Mouse (Mus musculus): ENCODE results near the gene 9030612E09Rik. TPM values are rescaled to one million over a fixed set of nuclear protein-coding genes. Genes with fewer than 3 reads are reported as not detected.

9030612E09Rik gene
- polyA plus RNA-seq, 1 experiment: 0.20 TPM

DNA sequence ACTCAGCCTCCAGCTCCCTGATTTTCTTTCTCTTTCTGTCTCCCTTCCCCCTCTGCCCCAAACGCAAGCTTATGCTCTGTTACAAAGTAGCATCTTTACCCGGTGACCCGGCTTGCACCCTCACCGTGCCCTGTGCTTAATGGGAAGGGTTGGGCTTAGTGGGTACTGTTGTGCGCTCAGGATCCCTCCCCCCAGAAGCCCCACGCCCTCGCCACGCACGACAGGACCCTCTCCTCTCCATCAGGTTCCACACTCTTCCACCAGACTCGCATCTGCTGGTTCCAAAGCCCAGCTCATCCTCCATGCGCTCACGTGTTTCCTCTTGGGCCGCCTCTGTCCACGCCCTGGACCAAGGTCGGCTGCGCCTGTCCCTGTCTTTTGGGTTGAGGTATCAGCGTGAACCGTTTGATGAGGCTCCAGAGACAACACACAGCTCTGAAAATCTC is 675 bp downstream of the 9030612E09Rik start:
- H3K4me3 ChIP-seq (ENCODE audit: control insufficient read depth, insufficient read depth, low read length): peak overlapping the region; percentile 35; the same call in 1 of the 2 replicates
- H3K27me3 ChIP-seq (ENCODE audit: control insufficient read depth, insufficient read depth, low read length): peaks cover 28% of the 10 kb centered on the region
- H3K4me1 ChIP-seq (replicated peaks; ENCODE audit: control insufficient read depth, insufficient read depth, low read length): peaks cover 4% of the 10 kb centered on the region
- no peak overlapping the region for H3K27ac ChIP-seq (ENCODE audit: control insufficient read depth, insufficient read depth, low read length)
- no peaks in the 10 kb centered on the region for H3K36me3 ChIP-seq (ENCODE audit: control insufficient read depth, insufficient read depth, low read length)
- DNase-seq: no peak
- 4% methylated on average over 18 of the region's 18 CpGs for WGBS
- TF ChIP-seq CTCF (IDR thresholded peaks at IDR 0.05; ENCODE audit: borderline replicate concordance, control insufficient read depth, extremely low read depth, insufficient read depth, low read length, poor library complexity): no peak
- TF ChIP-seq POLR2A (IDR thresholded peaks at IDR 0.05; ENCODE audit: control insufficient read depth, extremely low read depth, insufficient read depth, low read length, poor library complexity): no peak

DNA sequence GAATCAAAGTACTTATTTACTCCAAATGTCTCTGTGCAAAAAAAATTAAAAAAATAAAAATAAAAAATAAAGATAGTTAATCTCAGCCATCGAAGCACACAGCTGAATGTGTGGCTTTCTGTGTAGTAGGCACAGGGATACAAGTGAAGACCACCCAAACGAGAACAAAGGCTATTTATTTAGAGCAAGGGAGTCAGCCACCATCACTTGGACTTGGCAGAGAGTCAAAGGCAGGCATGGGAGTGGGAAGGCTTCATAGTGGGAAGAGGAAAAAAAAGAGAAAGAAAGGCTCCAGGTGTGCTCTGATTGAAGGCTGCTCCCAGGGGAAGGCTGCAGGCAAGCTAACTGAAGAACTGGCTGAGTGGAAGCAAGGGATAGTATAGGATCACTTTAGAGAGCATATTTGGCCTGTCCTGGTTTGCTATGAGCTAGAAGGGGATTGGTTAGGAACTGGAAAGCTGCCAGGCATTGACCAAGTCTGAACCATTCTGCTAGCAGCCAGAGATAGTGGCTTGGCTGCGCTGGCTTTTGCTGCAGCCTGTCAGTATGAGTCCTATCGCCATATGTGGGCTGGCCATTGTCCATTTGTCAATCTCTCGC is 5.9 kb downstream of the 9030612E09Rik start:
- TF ChIP-seq POLR2A (IDR thresholded peaks at IDR 0.05; ENCODE audit: control insufficient read depth, extremely low read depth, insufficient read depth, low read length, poor library complexity): no peak
- TF ChIP-seq CTCF (IDR thresholded peaks at IDR 0.05; ENCODE audit: borderline replicate concordance, control insufficient read depth, extremely low read depth, insufficient read depth, low read length, poor library complexity): no peak
- H3K27ac ChIP-seq (ENCODE audit: control insufficient read depth, insufficient read depth, low read length): no peak overlapping the region
- H3K27me3 ChIP-seq (ENCODE audit: control insufficient read depth, insufficient read depth, low read length): peaks cover 6% of the 10 kb centered on the region; the same call in 1 of the 2 replicates
- no peaks in the 10 kb centered on the region for H3K36me3 ChIP-seq (ENCODE audit: control insufficient read depth, insufficient read depth, low read length)
- no peaks in the 10 kb centered on the region for H3K4me1 ChIP-seq (replicated peaks; ENCODE audit: control insufficient read depth, insufficient read depth, low read length)
- H3K4me3 ChIP-seq (ENCODE audit: control insufficient read depth, insufficient read depth, low read length): no peak overlapping the region
- WGBS: 86% methylated on average over 5 of the region's 5 CpGs
- no peak for DNase-seq

- Histone ChIP-seq H3K4me1 (replicated peaks; ENCODE audit: control insufficient read depth, insufficient read depth, low read length) (no peaks in the 10 kb centered on the region), H3K27ac (ENCODE audit: control insufficient read depth, insufficient read depth, low read length) (no peak overlapping the region), H3K4me3 (ENCODE audit: control insufficient read depth, insufficient read depth, low read length) (no peak overlapping the region), H3K36me3 (ENCODE audit: control insufficient read depth, insufficient read depth, low read length) (no peaks in the 10 kb centered on the region), H3K27me3 (ENCODE audit: control insufficient read depth, insufficient read depth, low read length) (no peaks in the 10 kb centered on the region)
- WGBS: 93% methylated on average over 2 of the region's 2 CpGs
- DNase-seq: no peak
- TF ChIP-seq POLR2A (IDR thresholded peaks at IDR 0.05; ENCODE audit: control insufficient read depth, extremely low read depth, insufficient read depth, low read length, poor library complexity) (no peak), CTCF (IDR thresholded peaks at IDR 0.05; ENCODE audit: borderline replicate concordance, control insufficient read depth, extremely low read depth, insufficient read depth, low read length, poor library complexity) (no peak)
These were observed 25.7 kb downstream of the 9030612E09Rik start for GRCm38 (mm10) chr10:43200206-43200605.

- no peak for TF ChIP-seq CTCF (IDR thresholded peaks at IDR 0.05; ENCODE audit: borderline replicate concordance, control insufficient read depth, extremely low read depth, insufficient read depth, low read length, poor library complexity)
- TF ChIP-seq POLR2A (IDR thresholded peaks at IDR 0.05; ENCODE audit: control insufficient read depth, extremely low read depth, insufficient read depth, low read length, poor library complexity): no peak
- Histone ChIP-seq H3K4me3 (ENCODE audit: control insufficient read depth, insufficient read depth, low read length) (no peak overlapping the region), H3K4me1 (replicated peaks; ENCODE audit: control insufficient read depth, insufficient read depth, low read length) (no peaks in the 10 kb centered on the region), H3K27ac (ENCODE audit: control insufficient read depth, insufficient read depth, low read length) (no peak overlapping the region), H3K36me3 (ENCODE audit: control insufficient read depth, insufficient read depth, low read length) (no peaks in the 10 kb centered on the region), H3K27me3 (ENCODE audit: control insufficient read depth, insufficient read depth, low read length) (no peaks in the 10 kb centered on the region)
- 85% methylated on average over 3 of the region's 3 CpGs for WGBS
- DNase-seq: no peak
These were observed 29.4 kb downstream of the 9030612E09Rik start for GRCm38 (mm10) chr10:43203865-43204264.

GRCm38 (mm10) chr10:43211866-43212265 is 37.4 kb downstream of the 9030612E09Rik start:
- TF ChIP-seq CTCF (IDR thresholded peaks at IDR 0.05; ENCODE audit: borderline replicate concordance, control insufficient read depth, extremely low read depth, insufficient read depth, low read length, poor library complexity) (peak; percentile 30; the same call in 1 of the 2 replicates), POLR2A (IDR thresholded peaks at IDR 0.05; ENCODE audit: control insufficient read depth, extremely low read depth, insufficient read depth, low read length, poor library complexity) (no peak)
- H3K27ac ChIP-seq (ENCODE audit: control insufficient read depth, insufficient read depth, low read length): no peak overlapping the region
- no peaks in the 10 kb centered on the region for H3K27me3 ChIP-seq (ENCODE audit: control insufficient read depth, insufficient read depth, low read length)
- no peaks in the 10 kb centered on the region for H3K4me1 ChIP-seq (replicated peaks; ENCODE audit: control insufficient read depth, insufficient read depth, low read length)
- peak; percentile 65 for DNase-seq
- WGBS: 56% methylated on average over 6 of the region's 6 CpGs
- no peaks in the 10 kb centered on the region for H3K36me3 ChIP-seq (ENCODE audit: control insufficient read depth, insufficient read depth, low read length)
- no peak overlapping the region for H3K4me3 ChIP-seq (ENCODE audit: control insufficient read depth, insufficient read depth, low read length)

DNA sequence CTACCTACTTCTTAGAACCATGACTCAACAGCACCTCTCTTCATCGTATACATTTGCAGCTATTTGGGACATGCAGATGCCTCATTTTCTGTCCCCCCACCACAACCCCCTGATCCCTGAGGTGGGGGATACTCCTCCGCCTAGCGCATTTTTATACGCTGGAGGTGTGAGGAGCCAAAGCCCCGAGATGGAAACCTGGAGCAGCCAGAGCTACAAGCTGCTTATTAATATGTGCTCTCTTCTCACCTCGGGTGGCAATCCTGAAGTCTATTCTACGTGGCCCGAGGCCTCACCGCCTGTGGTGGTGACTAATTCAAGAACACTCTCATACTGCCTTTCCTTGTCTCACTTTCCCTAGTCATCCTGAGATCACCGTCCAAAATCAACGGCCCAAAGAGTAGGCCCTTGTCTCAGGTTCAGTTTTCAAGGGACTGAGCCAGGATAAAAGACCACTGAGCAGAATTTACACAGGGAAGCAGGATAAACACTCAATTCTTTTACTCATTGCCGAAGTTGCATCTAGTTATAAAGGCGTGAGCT is 42.9 kb downstream of the 9030612E09Rik start:
- WGBS: 82% methylated on average over 13 of the region's 13 CpGs
- no peak for TF ChIP-seq CTCF (IDR thresholded peaks at IDR 0.05; ENCODE audit: borderline replicate concordance, control insufficient read depth, extremely low read depth, insufficient read depth, low read length, poor library complexity)
- TF ChIP-seq POLR2A (IDR thresholded peaks at IDR 0.05; ENCODE audit: control insufficient read depth, extremely low read depth, insufficient read depth, low read length, poor library complexity): no peak
- no peak overlapping the region; the same call in 1 of the 2 replicates for H3K27ac ChIP-seq (ENCODE audit: control insufficient read depth, insufficient read depth, low read length)
- H3K27me3 ChIP-seq (ENCODE audit: control insufficient read depth, insufficient read depth, low read length): no peaks in the 10 kb centered on the region
- no peak for DNase-seq
- H3K4me1 ChIP-seq (replicated peaks; ENCODE audit: control insufficient read depth, insufficient read depth, low read length): peaks cover 9% of the 10 kb centered on the region
- H3K4me3 ChIP-seq (ENCODE audit: control insufficient read depth, insufficient read depth, low read length): no peak overlapping the region
- no peaks in the 10 kb centered on the region for H3K36me3 ChIP-seq (ENCODE audit: control insufficient read depth, insufficient read depth, low read length)
